Mouse (Mus musculus): ENCODE results near the gene Tnfsf8. TPM values are rescaled to one million over a fixed set of nuclear protein-coding genes. Genes with fewer than 3 reads are reported as not detected.

Tnfsf8 gene
- polyA plus RNA-seq, 1 experiment from 2014 or later: not detected

DNA sequence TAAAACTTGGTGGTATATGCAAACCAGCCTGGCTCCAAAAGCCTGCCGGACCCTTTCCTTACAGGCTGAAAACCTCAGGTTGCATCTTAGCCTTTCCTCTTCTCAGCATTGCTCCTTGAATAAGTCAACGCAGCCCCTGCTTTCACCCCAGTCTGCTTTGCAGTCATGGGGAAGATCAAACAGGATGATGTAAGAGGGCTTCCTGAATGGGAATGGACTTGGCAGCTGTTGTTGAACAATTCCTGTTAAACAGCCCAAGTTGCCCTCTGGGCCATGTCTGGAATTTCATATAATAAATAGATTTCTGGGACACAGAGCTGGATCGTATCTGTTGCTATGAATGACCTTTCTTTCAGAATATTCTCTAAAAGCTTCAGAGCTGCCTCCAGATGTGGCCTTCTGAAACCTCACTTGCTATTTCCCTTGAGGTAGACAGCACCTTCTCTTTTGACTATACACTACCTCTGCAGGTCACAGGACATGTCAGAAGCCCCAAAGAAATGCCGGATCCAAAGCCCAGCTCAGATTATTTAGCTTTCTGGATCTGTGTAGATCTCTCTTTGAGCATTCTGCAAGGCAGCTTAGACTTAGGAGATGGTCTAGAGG, 1.0 kb upstream of the Tnfsf8 start:
- Histone ChIP-seq H3K4me1 (no peaks in the 10 kb centered on the region), H3K9me3 (no peaks in the 10 kb centered on the region), H3K4me3 (no peak overlapping the region), H3K9ac (no peak overlapping the region), H3K4me2 (replicated peaks) (no peak overlapping the region), H3K27ac (no peak overlapping the region), H3K27me3 (no peaks in the 10 kb centered on the region), H3K36me3 (no peaks in the 10 kb centered on the region)
- WGBS: 53% methylated on average over 4 of the region's 4 CpGs
- ATAC-seq (ENCODE audit: insufficient number of reproducible peaks, insufficient read depth, low FRiP score, low TSS enrichment): no peak

- Histone ChIP-seq H3K9me3 (no peaks in the 10 kb centered on the region), H3K4me3 (no peak overlapping the region), H3K4me2 (replicated peaks) (no peak overlapping the region), H3K4me1 (no peaks in the 10 kb centered on the region), H3K27ac (no peak overlapping the region), H3K27me3 (no peaks in the 10 kb centered on the region), H3K36me3 (no peaks in the 10 kb centered on the region), H3K9ac (no peak overlapping the region)
- ATAC-seq (ENCODE audit: insufficient number of reproducible peaks, insufficient read depth, low FRiP score, low TSS enrichment): no peak
- WGBS: 85% methylated on average over 5 of the region's 5 CpGs
These were observed 911 bp downstream of the Tnfsf8 start for GRCm38 (mm10) chr4:63860236-63860635.

DNA sequence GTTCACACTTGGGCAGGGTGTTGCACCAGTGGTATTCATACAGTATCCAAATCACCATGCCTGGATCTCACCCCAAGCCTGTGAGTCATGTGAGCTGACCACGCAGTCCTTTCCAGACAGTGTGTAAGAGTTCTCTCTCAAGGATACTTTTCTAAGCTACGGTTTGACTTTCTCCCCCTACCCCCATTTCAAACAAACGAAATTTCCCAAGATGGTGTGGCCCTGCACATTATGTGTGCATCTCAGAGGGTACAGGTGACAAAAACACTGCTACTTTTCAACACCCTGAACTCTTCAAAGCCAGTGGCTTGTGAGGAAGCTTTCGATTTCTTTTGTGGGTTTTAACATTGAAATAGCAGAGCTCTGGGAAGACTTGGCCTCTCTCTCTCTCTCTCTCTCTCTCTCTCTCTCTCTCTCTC, 1.4 kb downstream of the Tnfsf8 start:
- H3K4me2 ChIP-seq (replicated peaks): no peak overlapping the region
- no peaks in the 10 kb centered on the region for H3K9me3 ChIP-seq
- H3K36me3 ChIP-seq: no peaks in the 10 kb centered on the region
- no peaks in the 10 kb centered on the region for H3K27me3 ChIP-seq
- H3K4me3 ChIP-seq: no peak overlapping the region
- WGBS: 77% methylated on average over 4 of the region's 4 CpGs
- H3K9ac ChIP-seq: no peak overlapping the region
- no peaks in the 10 kb centered on the region for H3K4me1 ChIP-seq
- H3K27ac ChIP-seq: no peak overlapping the region
- no peak for ATAC-seq (ENCODE audit: insufficient number of reproducible peaks, insufficient read depth, low FRiP score, low TSS enrichment)

- no peak overlapping the region for H3K4me2 ChIP-seq (replicated peaks)
- H3K9me3 ChIP-seq: no peaks in the 10 kb centered on the region
- no peak overlapping the region for H3K27ac ChIP-seq
- H3K4me3 ChIP-seq: no peak overlapping the region
- ATAC-seq (ENCODE audit: insufficient number of reproducible peaks, insufficient read depth, low FRiP score, low TSS enrichment): no peak
- no peaks in the 10 kb centered on the region for H3K36me3 ChIP-seq
- H3K9ac ChIP-seq: no peak overlapping the region
- H3K4me1 ChIP-seq: no peaks in the 10 kb centered on the region
- 89% methylated on average over 7 of the region's 7 CpGs for WGBS
- no peaks in the 10 kb centered on the region for H3K27me3 ChIP-seq
These were observed 2.4 kb downstream of the Tnfsf8 start for GRCm38 (mm10) chr4:63858646-63859224.

DNA sequence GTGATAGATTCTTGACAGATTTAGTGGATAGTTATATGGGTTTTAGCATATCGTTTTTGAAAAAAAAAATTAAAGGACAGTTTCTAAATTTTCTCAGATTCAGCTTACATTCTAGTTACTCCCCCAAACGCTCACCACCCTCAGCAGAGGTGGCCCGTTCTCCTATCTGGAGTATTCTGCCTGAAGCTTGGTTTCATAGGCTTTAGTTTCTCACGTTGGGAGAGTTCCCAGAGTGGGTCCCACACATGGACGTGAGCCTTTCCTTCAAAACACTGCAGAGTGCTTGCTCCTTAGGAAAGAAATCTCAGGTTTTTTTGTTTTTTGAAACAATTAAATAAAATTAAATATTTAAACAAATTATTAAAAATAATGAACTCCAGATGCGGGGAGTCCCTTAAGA, 4.4 kb downstream of the Tnfsf8 start:
- no peak for ATAC-seq (ENCODE audit: insufficient number of reproducible peaks, insufficient read depth, low FRiP score, low TSS enrichment)
- WGBS: 77% methylated on average over 6 of the region's 6 CpGs

DNA sequence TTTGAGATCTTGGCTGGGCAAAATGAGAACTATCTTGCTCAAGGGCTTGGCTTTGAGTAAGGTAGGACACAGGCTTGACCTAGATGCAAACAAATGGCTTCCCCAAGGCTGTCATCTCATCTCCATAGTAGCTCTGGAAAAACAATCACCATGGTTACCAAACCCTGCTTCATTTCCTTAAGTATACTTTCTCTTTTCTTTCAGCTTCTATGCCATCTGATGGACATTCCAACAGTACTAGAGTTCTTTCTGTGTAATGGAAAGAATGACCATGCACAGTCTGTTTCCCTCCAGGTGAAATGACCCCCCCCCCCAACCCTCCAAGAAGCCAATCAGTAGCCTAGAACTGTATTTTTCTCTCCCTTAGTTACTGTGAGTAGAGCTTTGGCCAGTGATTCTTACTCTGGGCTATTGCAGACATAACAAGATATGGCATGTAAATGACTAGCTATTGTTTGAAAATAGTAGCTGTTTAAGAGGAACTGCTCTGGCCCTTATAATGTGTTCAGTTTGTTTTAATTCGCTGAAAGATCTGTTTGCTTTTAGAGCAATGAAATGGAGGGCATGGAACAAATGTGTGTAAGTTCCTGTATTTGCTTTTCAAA, 7.3 kb downstream of the Tnfsf8 start:
- H3K4me3 ChIP-seq: no peak overlapping the region
- H3K9ac ChIP-seq: no peak overlapping the region
- 69% methylated on average over 1 of the region's 1 CpGs for WGBS
- no peak overlapping the region for H3K4me2 ChIP-seq (replicated peaks)
- no peaks in the 10 kb centered on the region for H3K36me3 ChIP-seq
- H3K9me3 ChIP-seq: no peaks in the 10 kb centered on the region
- no peaks in the 10 kb centered on the region for H3K27me3 ChIP-seq
- no peak overlapping the region for H3K27ac ChIP-seq
- no peak for ATAC-seq (ENCODE audit: insufficient number of reproducible peaks, insufficient read depth, low FRiP score, low TSS enrichment)
- no peaks in the 10 kb centered on the region for H3K4me1 ChIP-seq

More for the DNA sequence above, 4.4 kb downstream of the Tnfsf8 start:
- no peaks in the 10 kb centered on the region for H3K27me3 ChIP-seq
- H3K4me1 ChIP-seq: no peaks in the 10 kb centered on the region
- no peak overlapping the region for H3K4me3 ChIP-seq
- no peak overlapping the region for H3K9ac ChIP-seq
- H3K4me2 ChIP-seq (replicated peaks): no peak overlapping the region
- H3K36me3 ChIP-seq: no peaks in the 10 kb centered on the region
- H3K9me3 ChIP-seq: no peaks in the 10 kb centered on the region
- no peak overlapping the region for H3K27ac ChIP-seq

GRCm38 (mm10) chr4:63850082-63850481, 11.1 kb downstream of the Tnfsf8 start:
- WGBS: 87% methylated on average over 2 of the region's 2 CpGs
- no peaks in the 10 kb centered on the region for H3K27me3 ChIP-seq
- no peaks in the 10 kb centered on the region for H3K4me1 ChIP-seq
- H3K9ac ChIP-seq: no peak overlapping the region
- no peak overlapping the region for H3K27ac ChIP-seq
- H3K4me2 ChIP-seq (replicated peaks): no peak overlapping the region
- no peak overlapping the region for H3K4me3 ChIP-seq
- H3K9me3 ChIP-seq: no peaks in the 10 kb centered on the region
- H3K36me3 ChIP-seq: no peaks in the 10 kb centered on the region
- no peak for ATAC-seq (ENCODE audit: insufficient number of reproducible peaks, insufficient read depth, low FRiP score, low TSS enrichment)

DNA sequence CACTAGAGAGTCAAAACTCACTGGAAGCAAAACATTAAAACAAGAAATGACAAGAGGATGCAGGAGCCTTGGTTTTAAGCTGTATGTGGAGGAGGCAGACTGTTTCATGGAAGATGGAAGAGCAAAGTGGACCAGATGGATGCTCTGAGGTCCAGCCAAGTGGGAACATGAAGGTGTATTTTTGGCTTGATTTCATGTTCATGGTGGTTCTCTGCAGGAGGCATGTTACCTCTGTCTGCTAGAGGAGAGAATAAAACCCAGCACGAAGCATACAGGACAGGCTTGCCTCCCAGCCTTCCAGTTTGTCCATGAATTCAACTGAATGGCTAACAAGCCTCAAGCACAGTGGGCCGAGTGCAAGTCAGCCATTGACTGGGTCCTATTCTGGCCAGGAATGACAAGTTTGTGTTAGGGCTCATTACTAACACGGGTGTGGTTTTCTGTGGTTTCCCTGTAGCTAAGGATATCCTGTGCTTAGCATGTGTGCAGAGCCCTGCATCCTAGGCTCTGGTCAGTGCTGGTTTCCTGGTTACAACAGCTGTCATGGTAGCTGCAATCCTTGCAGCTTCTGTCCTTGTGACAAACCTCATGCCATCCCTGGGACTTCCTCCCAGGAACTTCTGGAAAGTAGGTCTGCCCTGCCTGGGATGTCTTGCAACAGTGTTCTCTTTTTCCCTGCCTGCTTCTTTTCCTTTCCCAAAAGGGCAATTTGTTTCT, 14.1 kb downstream of the Tnfsf8 start:
- Histone ChIP-seq H3K4me2 (replicated peaks) (no peak overlapping the region), H3K9ac (no peak overlapping the region), H3K27ac (no peak overlapping the region), H3K27me3 (no peaks in the 10 kb centered on the region), H3K4me1 (no peaks in the 10 kb centered on the region), H3K4me3 (no peak overlapping the region), H3K9me3 (no peaks in the 10 kb centered on the region), H3K36me3 (no peaks in the 10 kb centered on the region)
- 76% methylated on average over 3 of the region's 3 CpGs for WGBS
- ATAC-seq (ENCODE audit: insufficient number of reproducible peaks, insufficient read depth, low FRiP score, low TSS enrichment): no peak

GRCm38 (mm10) chr4:63845760-63846159, 15.4 kb downstream of the Tnfsf8 start:
- WGBS: 74% methylated on average over 2 of the region's 2 CpGs

DNA sequence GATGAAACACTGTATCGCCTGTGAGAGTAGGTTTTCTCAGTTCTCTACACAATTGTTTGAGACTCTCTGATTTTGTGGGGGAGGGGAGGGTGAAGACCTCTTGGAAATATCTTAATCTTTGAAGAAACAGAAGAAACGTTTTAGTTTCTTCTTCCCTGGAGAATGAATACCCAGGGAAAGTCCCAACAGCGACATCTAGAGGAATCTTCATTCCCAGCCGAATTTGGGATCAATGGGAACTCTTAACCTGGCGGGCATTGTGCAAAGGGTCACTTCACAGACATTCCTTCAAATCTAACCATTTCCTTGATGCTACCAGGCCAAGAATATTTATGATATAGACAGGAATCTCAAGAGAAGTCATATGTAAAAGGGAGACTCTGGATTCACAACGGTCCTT, 17.2 kb downstream of the Tnfsf8 start:
- H3K27ac ChIP-seq: no peak overlapping the region
- no peaks in the 10 kb centered on the region for H3K36me3 ChIP-seq
- H3K4me3 ChIP-seq: no peak overlapping the region
- H3K4me1 ChIP-seq: no peaks in the 10 kb centered on the region
- H3K27me3 ChIP-seq: no peaks in the 10 kb centered on the region
- H3K4me2 ChIP-seq (replicated peaks): no peak overlapping the region
- H3K9ac ChIP-seq: no peak overlapping the region
- WGBS: 26% methylated on average over 6 of the region's 6 CpGs
- no peak for ATAC-seq (ENCODE audit: insufficient number of reproducible peaks, insufficient read depth, low FRiP score, low TSS enrichment)
- no peaks in the 10 kb centered on the region for H3K9me3 ChIP-seq

More at GRCm38 (mm10) chr4:63845760-63846159, 15.4 kb downstream of the Tnfsf8 start:
- no peaks in the 10 kb centered on the region for H3K36me3 ChIP-seq
- H3K9me3 ChIP-seq: no peaks in the 10 kb centered on the region
- H3K4me2 ChIP-seq (replicated peaks): no peak overlapping the region
- no peak for ATAC-seq (ENCODE audit: insufficient number of reproducible peaks, insufficient read depth, low FRiP score, low TSS enrichment)
- no peaks in the 10 kb centered on the region for H3K27me3 ChIP-seq
- no peaks in the 10 kb centered on the region for H3K4me1 ChIP-seq
- no peak overlapping the region for H3K27ac ChIP-seq
- no peak overlapping the region for H3K4me3 ChIP-seq
- no peak overlapping the region for H3K9ac ChIP-seq

GRCm38 (mm10) chr4:63842278-63842677, 18.9 kb downstream of the Tnfsf8 start:
- no peak overlapping the region for H3K4me2 ChIP-seq (replicated peaks)
- no peak overlapping the region for H3K9ac ChIP-seq
- no peak for ATAC-seq (ENCODE audit: insufficient number of reproducible peaks, insufficient read depth, low FRiP score, low TSS enrichment)
- no peaks in the 10 kb centered on the region for H3K4me1 ChIP-seq
- no peaks in the 10 kb centered on the region for H3K36me3 ChIP-seq
- H3K27ac ChIP-seq: no peak overlapping the region
- H3K27me3 ChIP-seq: no peaks in the 10 kb centered on the region
- no peak overlapping the region for H3K4me3 ChIP-seq
- H3K9me3 ChIP-seq: no peaks in the 10 kb centered on the region
- WGBS: 58% methylated on average over 1 of the region's 1 CpGs

- Histone ChIP-seq H3K9me3 (no peaks in the 10 kb centered on the region), H3K36me3 (no peaks in the 10 kb centered on the region), H3K27ac (no peak overlapping the region), H3K4me1 (no peaks in the 10 kb centered on the region), H3K4me2 (replicated peaks) (no peak overlapping the region), H3K27me3 (no peaks in the 10 kb centered on the region), H3K9ac (no peak overlapping the region), H3K4me3 (no peak overlapping the region)
- WGBS: 54% methylated on average over 5 of the region's 5 CpGs
- ATAC-seq (ENCODE audit: insufficient number of reproducible peaks, insufficient read depth, low FRiP score, low TSS enrichment): no peak
These were observed 20.7 kb downstream of the Tnfsf8 start for GRCm38 (mm10) chr4:63840457-63840856.

All from embryonic facial prominence, embryonic 12.5 days (tissue).